Mouse (Mus musculus) left cerebral cortex, adult 11 months (tissue): ENCODE data around the gene Golim4.
"Not testable (repeated sequence)": the region's sequence is repeated elsewhere in the genome, so short reads cannot be mapped to it uniquely, and the experiment has no call there.

ENCODE experiments used
- DNase-seq: peaks from one replicate; pipeline ENCODE4 v3.0.0; 2022; ENCODE audit warnings: low spot score

Golim4 gene

DNA sequence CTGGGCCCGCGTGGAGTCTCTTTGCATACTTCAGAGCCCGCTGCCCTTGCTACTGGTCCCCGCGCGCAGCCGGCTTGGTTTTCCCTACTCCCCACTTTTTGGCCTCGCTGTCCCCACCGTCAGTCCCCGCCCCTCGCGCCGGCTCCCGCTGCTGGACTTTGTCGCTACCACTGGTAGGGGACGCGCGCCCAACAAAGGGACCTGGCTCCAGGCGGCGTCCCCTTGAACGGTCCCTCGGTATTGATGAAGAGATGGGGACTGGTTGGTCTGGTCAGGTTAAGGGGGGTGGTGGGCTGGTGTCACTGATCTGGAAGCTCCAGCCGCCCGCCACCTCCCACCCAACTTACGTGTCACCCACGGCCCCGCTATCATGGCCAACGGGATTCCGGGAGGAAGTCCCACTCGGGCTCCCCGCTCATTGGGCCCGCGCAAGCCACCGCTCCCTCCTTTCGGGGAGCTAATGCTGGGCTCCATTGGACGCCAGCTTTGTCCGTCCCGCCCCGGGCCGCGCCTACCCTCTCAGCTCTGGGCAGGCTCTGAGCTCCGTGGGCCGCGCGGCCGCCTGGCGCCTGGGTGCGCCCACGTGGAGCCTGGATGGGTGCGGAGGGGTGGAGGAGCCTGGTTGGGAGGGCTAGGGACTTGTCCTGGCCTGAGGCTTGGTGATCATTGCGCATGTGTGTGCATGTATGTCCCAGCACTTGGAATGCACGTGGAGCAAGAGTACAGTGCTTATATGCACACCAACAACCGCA lies at the start of gene Golim4:
TSS of gene Golim4 (minus strand) at position 399 of the 752 bp plus-strand sequence.
- DNase-seq: peak; percentile 87

DNA sequence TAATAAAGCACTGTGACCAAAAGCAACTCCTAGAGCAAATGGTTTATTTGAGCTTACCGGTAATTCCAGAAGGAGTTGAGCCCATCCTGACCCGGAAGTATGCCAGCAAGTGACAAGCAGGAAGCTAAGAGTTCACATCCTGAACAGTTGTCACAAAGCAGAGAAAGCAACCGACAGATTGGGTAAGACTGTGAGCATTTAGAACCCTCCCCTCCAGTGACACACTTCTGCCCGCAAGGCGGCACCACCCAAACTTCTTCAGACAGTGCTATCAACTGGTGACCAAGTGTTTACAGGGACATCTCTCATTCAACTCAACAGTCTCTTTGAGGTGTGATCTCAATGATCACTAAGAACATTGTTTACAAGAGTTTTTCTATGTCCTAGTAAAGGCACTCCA lies 48.9 kb upstream of the Golim4 start:
- no peak for DNase-seq

DNA sequence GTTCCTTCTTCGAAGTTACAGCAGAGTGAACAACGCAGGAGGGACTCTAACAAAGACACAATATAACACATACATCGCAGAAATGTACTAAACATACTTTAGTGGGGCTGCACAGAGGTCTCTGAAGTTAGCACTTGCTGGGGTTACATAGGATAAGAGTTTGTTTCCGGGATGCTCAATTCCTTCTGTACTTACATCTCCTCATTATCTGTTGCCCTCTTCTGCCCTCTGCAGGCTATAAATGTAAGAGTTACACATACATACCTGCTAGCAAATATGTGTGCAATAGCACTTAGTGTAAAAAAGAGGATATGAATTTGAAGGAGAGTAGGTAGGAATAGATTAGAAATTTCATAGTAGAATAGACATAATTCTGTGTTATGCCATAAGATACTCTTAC lies 44.4 kb upstream of the Golim4 start:
- peak; percentile 57 for DNase-seq

DNA sequence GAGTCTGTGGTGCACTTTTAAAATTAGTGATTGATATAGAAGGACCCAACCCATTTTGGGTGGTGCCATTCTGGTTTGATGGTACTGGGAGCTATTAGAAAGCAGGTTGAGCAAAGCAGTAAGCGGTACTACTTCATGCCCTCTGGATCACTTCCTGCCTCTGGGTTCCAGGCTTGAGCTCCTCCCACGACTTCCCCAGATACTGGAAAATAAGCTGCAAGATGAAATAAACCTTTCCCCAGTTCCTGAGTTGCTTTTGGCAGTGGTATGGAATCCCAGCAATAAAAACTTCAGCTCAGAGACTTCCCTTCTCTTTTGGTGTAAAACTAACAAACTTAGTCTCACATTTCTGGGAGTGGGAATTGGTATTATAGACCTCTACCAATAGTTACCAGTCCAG lies 43.7 kb upstream of the Golim4 start:
- DNase-seq: no peak

DNA sequence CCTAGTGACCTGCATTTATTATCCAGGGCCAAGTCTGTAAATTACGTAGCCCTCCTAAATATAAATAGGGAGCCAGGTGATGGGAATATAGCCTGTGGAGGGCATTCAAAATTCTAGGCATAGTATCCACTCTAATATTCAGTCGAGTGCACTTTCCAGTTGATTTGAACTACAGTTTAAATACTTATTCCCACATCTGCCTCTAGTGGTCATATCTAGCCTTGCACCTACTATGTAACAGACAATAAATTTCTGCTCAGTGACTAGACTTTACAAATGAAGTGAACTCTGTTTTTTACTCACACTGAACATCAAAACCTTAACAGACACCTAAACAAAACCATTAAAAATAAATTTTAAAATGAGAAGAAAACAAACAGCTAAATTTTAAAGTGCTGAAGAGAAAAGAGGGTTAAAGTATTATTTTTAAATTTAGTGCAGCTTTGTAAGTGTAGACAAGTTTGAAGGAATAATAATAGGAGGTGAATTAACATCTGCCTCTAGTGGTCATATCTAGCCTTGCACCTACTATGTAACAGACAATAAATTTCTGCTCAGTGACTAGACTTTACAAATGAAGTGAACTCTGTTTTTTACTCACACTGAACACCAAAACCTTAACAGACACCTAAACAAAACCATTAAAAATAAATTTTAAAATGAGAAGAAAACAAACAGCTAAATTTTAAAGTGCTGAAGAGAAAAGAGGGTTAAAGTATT lies 24.4 kb upstream of the Golim4 start:
- DNase-seq: not testable (repeated sequence)

DNA sequence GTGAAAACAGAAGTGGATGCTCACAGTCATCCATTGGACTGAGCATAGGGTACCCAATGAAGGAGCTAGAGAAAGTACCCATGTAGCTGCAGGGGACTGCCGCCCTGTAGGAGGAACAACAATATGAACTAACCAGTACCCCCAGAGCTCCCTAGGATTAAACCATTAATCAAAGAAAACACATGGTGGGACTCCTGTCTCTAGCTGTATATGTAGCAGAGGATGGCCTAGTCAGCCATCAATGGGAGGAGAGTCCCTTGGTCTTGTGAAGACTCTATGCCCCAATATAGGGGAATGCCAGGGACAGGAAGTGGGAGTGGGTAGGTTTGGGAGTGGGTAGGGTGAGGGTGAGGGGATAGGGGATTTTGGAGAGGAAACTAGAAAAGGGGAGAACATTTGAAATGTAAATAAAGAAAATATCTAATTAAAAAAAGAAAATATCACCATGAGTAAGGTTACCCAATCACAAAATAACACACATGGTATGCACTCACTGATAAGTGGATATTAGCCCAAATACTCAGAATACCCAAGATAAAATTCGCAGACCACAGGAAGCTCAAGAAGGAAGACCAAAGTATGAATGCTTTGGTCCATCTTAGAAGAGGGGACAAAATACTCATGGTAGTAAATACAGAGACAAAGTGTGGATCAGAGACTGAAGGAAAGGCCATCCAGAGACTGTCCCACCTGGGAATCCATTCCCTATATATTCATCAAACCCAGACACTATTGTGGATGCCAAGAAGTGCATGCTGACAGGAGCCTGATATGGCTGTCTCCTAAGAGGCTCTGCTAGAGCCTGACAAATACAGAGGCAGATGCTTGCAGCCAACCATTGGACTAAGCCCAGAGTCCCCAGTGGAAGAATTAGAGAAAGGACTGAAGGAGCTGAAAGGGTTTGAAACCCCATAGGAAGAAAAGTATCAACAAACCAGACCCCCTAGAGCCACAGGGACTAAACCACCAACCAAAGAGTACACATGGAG lies 6.3 kb upstream of the Golim4 start:
- DNase-seq: not testable (repeated sequence)

DNA sequence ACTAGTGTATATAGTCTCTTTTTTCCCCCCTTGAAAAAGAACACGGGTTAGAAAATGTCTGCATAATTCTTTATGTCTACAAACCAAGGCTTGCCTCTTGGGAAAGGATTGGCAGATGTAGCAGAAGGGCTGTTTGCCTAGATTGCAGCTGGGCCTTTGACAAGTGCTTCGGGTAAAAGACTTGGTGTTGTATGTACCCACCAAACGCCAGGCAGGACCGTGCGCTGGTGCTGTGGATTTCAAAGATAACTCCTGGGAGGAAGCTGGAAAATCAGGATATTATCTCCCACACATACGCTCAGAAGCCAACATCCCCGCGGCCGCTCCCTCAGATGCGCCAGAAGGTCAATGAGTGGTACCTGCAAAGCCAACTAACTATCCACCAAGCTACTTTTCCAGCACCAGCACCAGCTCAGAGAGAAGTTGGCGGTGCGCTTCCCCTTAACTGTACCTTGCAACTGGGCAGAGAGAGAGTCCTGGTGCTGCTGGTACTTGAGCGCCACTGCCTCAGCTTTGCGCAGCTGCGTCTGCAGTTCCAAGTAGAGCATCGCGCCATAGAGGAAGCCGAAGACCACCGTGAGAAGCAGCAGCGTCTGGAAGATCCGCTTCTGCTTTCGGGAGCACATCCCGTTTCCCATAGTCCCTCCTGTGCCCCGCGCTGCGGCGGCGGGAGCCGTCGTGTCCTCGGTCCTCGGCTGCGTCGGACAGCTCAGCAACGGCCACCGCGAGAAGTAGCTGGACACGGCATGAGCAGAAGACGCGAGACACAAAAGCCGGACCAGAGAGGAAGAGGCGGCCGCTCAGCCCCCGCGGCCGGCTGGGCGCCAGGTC lies 873 bp downstream of the Golim4 start:
- no peak for DNase-seq

DNA sequence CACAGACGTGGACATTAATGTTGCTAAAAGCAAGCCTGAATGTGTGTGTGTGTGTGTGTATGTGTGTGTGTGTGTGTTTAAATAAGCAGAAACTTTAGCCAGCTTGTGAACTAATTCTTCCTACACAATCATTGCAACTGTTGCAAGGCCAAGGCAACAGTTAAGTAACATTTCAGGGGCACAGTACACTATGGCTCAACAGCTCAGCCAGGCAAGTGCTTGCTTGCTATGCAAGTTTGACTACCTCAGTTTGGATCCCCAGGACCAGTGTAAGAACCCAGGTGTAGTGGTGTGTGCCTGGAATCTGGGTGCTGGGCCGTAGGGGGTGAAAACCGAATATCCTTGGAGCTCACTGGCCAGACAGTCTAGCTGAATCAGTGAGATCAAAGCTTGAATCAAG lies 2.6 kb downstream of the Golim4 start:
- no peak for DNase-seq

DNA sequence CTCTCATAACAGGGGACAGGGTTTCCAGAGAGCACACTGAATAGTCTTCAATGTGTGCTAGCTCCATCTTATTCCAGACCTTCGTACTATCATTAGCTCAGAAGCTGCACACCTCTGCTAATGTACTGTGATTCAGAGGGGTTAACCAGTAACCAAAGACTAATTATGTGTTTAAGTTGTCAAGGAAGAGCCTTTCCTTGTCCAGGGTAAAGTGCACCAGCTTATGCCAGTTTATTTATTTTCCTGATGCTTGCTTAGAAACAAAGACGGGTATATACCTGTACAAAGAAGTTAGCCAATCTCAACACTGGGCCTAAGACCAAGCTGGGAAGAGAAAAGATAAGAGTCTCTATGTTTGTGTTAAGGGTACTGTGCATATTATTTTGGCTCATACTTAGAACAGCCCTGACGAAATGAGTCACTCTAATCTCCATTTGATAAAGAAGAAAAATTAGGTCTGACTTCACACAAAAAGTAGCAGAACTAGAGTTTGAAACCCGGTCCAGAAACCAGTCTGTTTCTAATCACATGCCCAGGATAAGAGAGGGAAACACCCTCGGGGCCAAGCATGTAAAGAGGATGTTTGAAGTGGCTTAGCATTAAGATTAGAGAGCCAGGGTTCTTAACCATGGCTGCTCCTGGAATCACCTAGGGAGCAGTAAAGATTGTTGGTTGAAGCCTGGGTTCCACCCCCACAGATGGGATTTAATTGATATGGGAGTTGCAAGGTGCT lies 4.3 kb downstream of the Golim4 start:
- no peak for DNase-seq

DNA sequence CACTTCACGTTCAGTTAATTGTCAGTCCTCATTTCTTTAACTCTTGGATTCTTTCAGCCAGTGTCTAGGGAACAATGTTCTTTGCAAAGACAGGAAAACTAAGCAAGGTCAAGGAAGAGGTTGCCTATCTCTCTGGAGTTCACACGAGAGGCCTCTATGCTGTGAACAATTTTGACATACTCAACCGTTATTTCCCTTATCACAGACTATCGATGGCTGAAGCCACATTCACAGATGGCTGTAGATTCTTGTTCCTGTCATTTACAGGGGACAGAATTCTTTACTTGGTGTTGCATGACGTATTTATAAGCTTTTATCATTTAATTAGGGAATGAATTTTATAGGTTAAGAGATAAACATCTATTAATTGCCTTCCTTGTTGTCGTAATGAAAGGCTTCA lies 5.9 kb downstream of the Golim4 start:
- no peak for DNase-seq

DNA sequence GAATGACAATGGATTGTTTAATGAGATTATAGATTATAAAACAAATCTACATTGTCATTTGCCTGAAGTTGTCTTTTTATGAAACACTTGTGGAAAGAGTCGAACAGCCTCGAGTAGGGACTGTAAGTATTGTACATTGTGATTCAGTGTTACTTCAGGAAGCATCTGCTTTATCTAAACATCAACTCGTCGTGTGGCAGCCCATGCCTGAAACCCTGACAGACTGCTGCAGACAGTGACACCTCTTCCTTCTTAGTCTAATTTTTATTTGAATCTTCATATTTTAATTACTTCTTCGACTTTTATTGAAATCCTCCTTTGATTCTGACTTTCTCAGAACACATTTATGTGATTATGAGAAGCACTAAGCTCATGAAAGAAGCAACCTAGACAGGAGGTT lies 7.4 kb downstream of the Golim4 start:
- no peak for DNase-seq

DNA sequence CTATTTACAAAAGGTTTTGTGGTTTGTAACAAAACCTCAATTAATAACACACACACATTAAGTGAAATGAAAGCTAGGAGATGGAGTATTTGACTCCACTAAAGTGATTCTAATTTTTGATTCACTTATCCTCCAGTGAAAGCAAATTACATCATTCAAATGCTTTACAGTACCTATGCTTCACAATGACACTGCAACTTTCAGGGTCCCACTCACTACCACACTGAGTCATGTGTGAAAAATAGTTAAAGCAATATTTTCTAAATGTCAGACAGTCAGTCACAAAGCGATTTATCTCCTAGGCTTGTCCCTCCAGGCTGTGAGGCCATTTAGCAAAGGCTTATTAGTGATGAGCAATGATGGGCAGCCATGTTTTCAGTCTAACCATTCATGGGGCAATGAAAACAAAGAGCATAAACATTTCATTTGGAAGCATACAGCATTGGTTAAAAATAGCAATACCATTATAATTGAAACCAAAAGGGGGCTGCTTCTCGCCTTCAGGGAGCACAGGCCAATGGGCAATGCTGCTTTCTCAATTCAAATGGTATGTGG lies 8.1 kb downstream of the Golim4 start:
- DNase-seq: no peak

DNA sequence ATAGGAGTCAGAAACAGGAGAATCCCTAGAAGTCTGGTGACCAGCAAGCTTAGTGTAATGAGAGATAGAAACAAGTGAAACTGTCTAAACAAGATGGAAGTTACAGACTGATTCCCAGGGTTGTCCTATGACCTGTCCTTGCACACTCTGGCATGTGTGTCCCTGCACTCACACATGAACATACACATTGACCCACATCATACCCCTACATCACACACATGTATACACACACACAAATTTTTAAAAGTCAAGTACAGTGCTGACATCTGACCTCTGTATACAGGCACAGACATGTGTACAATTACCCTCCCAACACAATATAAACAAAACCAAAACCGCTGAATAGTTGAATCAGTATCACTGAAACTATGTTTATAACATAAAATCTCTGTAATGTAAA lies 8.7 kb downstream of the Golim4 start:
- DNase-seq: no peak

DNA sequence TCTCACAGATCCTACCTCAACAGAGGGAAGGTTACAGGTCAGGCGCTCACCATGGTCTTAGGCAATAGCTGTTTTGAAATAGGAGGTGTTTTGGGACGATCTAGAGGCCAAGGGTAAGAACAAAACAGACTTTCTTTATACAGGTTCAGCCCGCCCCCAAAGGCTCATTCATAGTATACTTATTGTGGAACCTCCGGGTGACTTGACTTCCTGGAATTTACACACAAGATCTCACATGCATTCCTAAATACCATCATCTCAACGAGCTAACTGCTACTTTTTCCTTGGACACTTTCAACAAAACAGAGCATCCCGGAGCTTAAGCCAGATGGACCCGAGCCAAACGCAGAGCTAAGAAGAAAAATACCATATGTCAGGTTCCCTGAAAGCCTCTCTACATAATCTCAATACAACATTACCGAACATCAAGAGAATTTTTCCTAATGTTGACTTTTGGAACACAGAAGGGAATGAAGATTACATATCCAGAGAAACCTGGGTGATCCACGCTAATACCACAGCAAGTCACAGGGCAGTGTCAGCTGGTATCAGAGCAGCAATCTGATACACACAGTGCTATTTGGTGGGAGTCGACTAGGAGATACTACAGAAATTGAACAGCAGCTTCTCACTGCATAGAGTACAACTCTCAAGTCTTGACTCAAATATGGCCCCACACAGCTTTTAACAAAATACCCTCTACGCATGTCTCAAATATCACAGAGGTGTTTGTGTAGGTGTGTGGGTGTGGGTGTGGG lies 14.3 kb downstream of the Golim4 start:
- DNase-seq: no peak

DNA sequence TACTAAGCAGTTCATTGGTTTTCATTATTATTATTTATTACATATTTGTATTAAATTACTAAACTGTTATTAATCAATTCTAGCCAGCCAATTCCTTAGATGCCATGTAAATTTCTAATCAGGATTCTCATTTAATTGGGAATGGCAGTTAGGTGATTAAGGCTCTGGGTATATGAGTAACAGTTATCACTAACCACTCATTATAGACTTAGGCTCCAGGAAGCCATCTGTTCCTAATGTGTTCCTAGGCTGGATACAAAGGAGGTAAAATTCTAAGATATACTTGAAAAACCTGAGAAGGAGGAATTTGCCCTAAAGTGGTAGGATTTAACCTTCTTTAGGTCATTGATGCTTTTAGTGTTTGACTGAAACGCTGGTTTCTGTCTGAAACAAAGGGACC lies 14.9 kb downstream of the Golim4 start:
- no peak for DNase-seq

DNA sequence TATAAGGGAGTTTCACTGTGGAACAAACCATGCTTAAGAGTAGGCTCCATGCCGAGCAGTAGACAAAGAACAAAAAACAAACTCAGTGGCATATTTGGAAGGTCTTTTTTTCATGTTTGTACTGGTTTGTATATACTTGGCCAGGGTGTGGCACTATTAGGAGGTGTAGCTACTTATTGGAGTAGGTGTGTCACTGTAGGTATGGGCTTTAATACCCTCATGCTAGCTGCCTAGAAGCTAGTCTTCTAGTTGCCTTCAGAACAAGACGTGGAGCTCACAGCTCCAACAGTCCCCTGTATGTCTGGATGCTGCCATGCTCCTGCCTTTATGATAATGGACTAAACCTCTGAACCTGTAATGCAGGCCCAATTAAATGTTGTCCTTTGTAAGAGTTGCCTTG lies 20.6 kb downstream of the Golim4 start:
- DNase-seq: no peak

DNA sequence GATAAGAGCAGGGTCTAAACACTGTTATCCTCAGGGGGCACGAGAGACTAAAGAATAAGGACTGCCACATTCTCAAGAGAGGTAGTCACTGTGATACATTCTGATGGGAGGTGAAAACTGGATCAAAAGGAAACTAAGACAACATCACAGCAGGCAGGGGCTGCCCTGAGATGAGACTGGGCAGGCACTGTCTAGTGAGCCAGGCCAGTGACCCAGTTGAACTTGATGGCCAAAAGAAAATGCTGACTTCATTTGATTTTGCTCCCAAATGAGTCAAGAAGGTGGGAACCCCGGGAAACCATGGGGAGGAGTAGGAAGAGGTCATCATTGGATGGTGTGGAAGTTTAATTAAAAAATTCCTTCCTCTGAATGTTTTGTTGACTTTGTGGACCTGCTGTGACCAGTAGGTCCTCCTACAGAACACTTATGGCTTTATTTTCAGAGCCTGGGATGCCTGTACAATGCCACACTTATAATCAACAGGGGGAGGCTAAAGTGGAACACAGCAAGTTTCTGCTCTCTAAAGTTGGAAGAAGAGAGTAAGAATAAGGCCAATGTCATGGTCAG lies 26.0 kb downstream of the Golim4 start:
- no peak for DNase-seq

DNA sequence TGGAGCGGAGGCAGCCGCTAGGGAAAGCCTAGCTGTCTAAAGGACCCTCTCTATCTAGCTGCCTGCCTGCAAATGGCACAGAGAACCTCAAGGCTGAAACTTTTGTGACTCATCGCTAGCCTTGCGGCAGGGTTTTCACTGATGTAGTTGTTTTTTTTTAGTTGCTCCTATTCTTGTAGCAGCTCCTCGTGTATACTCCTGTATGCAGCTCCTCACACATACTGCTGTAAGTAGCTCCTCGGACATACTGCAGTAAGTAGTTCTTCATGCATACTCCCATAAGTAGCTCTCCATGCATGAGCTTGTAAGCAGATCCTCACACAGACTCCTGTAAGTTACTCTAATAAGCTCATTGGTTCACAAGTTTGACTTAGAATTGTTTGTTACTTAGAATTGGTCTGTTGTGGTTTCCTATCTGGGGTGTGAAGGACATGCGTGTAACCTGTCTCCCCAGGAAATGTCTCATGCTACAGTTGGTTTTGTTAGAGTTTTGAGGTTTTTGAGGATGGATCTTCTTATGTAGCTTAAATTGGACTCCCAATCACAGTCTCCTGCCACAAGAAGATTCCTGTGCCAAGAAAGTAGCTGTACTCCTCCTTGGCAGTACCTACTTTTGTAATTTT lies 26.7 kb downstream of the Golim4 start:
- DNase-seq: no peak

DNA sequence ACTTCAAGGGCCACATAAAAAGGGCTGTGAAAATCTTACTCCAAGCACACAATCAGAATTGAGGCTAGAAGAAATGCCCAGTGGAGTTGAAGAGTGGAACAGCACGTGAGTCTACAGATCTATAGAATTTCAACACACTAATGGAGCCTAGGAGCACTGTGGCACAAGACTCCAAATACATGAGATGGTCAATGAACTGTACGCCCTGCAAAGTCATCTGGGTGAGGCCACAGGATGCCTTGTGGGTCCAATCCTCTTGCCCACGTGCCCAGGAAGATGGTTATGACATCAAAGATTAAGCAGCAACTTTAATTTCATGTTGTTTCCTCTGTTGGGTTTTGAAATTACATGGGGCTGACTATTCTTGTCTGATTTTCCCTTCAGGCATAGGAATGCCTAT lies 30.4 kb downstream of the Golim4 start:
- no peak for DNase-seq
